Mouse (Mus musculus) embryo, embryonic 10 days (tissue): ENCODE results near the gene Pkmyt1.
A peak's percentile ranks its signal among the peaks of the same experiment; 100 is the strongest.

Experiments
- DNase-seq: peaks from one replicate; pipeline ENCODE4 v3.0.0-alpha.2; 2015; ENCODE audit warnings: low spot score

The Pkmyt1 gene

GRCm38 (mm10) chr17:23722376-23723125 is 3.6 kb upstream of the Pkmyt1 start, which contains the start of gene 1520401A03Rik:
TSS of gene 1520401A03Rik (minus strand) at chr17:23722783.
- no peak for DNase-seq

DNA sequence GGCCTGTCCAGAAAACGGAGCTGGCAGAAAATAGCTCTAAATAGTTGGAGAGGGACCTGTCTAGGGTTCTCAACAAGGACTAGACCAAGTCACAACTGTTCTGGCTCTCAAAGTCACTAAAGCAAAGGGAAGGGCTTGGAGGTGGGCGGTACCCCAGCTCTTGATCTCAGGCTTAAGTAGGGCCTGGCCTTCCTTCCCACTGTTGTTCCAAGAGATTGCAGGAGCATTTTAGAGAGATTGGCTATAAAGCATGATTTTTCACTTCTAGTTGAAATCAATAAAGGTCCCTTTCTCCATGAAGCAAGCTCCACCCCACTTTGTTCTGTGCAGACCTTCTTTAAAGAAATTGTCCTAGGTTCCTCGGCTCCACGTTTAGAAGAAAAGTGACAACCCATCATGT is 659 bp upstream of the Pkmyt1 start:
- no peak for DNase-seq

DNA sequence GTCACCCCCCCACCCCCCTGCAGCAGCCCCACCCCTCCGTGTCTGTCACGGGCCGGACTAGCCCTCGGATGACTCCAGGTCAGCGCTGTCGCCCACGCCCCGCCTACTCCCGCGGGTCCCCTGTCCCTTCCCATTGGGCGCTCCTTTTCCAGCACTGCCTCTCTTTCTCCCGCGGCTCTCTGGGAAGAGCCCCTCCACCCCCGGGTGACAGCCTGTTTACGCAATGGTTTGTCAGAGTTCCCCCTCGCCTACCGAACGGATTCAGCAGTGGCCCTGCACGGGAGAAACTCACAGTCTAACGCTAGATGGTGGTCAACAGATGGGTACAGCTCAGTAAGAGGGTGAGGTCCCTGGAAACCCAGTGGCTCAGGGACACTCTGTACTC is 614 bp downstream of the Pkmyt1 start:
- peak; percentile 89 for DNase-seq

GRCm38 (mm10) chr17:23730441-23730840 is 4.3 kb downstream of the Pkmyt1 start:
- no peak for DNase-seq

GRCm38 (mm10) chr17:23734341-23734740 is 8.2 kb downstream of the Pkmyt1 start:
- DNase-seq, result no peak

GRCm38 (mm10) chr17:23737493-23738445 is 11.6 kb downstream of the Pkmyt1 start:
- DNase-seq, result no peak

DNA sequence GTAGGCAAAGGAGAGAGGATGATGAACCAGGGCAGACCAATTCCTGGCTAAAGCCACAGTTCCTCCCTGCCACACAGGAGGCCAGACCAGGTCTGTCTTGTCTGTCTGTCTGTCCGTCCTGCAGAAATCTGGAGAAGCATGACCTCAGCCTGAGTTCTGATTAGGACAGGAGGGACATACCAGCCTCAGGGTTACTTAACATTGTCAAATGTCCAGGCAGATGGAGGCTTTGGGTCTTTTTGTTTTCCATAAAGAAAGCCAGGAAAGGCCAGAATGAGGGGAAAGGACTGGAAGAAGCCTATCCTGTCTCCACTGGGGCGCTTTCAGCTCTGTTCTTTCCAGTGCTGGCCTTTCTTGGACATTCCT is 12.7 kb downstream of the Pkmyt1 start:
- no peak for DNase-seq

- peak; percentile 51 for DNase-seq
Observed at GRCm38 (mm10) chr17:23739202-23740135, 13.3 kb downstream of the Pkmyt1 start.

DNA sequence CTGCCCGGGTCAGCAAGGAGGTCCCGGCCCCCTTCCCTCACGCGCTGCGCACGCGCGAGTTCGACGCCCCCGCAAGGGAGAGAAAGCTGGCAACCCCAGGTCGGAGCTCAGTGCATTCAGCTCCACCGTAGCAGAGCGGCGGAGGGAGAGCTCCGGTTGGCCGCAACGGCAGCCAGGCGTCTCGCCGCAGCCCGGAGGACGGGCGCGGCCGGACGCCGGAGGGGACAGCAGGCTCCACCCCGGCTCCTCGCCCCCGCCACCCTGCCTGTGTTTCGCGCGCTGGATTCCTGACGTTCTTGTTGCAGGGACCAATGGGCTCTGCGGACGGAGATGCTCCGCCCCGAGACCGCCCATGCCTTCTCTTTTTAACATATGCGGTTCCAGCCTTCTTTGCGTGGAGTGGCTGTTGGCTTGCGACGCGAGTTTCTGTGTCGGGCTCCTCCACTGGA is 14.0 kb downstream of the Pkmyt1 start:
- DNase-seq, result peak; percentile 94

DNA sequence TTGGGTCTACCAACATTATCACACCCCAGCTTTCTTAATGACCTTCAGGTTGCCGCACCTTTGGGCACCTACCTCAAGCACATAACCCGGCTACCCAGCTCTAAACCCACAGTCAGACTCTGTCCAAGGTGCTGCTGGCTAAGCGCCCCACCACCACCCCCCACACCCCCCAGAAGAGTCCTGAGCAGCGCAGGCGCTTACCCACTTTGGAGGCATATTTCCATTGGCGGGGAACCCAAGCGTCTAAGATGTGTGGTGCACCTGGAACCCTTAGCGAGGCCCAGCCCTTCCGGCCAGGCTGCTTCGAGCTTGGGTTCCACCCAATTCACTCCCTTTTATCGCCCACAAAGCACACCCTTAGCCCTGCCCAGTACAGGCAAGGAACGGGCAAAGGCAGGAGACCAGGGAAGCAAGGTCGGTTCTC is 14.5 kb downstream of the Pkmyt1 start, which contains the start of gene Paqr4:
Gene Paqr4 (minus strand): TSS at position 270 of the 424 bp plus-strand sequence.
- no peak for DNase-seq

GRCm38 (mm10) chr17:23741359-23742209 is 15.4 kb downstream of the Pkmyt1 start:
- no peak for DNase-seq

DNA sequence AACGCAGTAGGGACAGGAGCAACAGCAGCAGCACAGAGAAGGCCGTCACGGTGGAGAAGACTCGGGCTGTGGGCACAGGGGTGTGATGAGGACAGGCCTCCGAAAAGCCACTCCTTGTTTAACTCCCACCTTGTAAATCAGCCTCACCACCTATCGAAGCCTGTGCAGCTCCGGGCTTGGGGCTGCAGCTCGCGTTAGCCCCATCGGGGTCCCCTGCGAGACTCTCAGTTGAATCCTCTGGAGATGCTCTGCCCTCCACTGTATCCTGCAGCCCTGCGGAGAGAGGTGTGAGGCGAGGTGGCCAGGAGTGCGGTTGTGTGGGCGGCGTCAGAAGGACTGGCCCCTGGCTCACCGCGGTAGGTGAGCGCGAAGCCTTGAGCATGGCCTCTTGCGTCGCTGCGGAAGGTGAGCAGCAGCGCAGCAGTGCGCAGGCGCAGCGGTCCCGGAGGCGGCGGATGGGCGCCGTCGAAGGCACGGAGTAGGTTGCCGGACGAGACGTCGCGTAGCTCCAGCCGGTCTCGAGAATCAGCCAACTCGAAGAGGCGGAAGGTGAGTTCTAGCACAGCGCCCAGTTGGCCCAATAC is 16.2 kb downstream of the Pkmyt1 start:
- peak; percentile 57 for DNase-seq

DNA sequence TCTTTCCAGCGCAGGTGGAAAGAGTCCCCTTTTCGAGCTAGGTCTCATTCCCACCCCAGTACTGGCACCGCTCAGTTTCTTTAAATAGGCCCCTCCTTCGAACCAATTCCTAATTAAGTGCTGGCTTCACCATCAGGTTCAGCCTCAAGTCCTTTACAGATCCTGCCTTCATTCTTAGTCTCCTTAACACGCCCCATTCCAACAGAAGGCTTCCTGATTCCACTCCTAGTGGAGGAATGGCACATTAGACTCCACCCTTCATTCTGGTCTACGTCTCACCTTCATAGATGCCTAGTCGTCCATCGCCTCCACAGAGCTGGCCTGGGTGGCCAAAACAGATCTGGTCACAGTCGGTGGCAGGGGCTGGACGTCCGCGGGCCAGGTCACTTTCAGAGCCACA is 16.8 kb downstream of the Pkmyt1 start:
- DNase-seq, result peak; percentile 3

- DNase-seq, result peak; percentile 5
Observed at GRCm38 (mm10) chr17:23744076-23744475, 17.9 kb downstream of the Pkmyt1 start.

DNA sequence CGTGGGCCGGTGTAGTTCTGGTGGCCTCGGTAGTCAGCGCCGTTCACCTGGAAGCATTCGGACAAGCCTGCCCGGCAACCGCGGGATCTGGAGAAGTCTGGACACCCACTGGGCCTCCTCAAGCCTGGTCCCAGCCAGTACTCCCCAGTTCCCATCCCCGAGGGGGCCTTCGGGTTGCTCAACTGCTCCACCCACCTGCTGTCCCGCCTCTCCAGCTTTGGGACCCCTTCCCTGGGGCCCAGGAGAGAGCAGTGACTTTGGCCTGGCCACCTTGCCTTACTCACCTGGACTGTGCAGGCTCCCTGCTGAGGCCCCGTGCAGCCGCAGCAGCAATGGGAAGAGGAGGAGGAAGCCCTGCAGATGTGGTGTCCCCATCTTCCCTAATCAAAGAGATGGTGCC is 18.5 kb downstream of the Pkmyt1 start:
- peak; percentile 5 for DNase-seq

DNA sequence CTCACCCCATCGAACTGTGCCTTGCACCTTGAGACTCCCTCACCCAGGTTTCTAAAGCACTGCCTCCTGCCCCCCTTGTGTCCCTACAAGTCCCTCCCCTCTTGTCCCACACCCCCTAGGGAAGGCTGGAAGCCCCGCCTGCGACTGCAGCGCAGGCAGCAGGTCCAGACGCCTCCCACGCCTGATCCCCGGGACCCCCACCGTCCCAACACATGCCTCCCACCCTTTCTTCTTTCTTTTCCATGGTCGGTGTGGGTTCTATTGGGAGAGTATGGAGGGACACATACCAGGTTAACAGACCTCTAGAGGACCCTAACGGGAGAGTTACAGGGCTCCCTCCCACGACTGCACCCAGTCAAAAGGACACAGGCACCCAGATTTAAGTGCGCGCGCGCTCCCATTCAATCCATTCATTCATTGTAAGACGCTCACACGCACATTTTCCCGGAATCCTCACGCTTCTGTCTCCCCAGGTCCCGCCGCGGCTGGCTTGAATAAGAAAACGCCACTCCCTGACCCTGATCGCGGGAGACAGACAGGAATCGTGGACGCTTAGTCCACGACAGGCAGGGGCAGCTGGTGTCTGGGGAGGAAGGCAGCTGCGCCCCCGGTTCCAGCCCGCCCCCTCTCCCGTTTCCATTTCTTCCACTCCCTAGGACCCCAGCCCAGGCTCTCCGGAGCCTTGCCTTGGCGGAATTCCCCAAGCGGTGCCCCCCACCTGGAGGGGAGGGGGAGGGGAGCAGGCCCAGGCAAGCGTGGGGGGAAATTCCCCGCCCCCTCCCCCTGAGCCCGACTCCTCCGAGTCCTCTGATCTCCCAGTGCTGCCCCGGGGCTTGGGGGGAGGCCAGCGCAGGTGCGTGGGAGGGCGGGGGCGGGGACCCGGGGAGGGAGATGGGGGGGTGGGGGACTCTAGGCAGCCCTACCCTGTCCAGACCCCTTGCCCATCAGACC is 19.4 kb downstream of the Pkmyt1 start, which contains the start of gene Kremen2:
Gene Kremen2 (minus strand): TSS at position 533 of the 951 bp plus-strand sequence.
- peak; percentile 27 for DNase-seq

DNA sequence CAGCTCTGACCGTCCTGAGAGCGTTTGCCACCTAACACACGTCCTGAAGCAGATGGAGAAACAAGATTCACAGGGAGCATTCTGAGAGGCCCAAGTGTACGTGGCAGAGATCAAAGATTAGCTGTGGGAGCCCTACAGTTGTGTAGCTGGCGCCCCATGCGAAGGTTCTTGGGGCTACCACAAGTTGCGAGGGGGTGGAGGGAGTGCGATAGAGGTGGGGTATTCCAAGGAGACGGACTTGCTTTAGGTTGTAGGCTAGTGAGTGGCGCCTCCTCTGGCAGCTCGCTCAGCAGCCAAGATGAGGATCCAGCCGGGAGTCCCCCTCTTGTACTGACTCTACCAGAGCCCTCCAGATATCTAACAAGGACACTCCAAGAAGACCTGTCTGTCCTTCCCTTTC is 20.2 kb downstream of the Pkmyt1 start:
- peak; percentile 35 for DNase-seq

- peak; percentile 4 for DNase-seq
Observed at GRCm38 (mm10) chr17:23746767-23747166, 20.6 kb downstream of the Pkmyt1 start.

- DNase-seq, result no peak
Observed at GRCm38 (mm10) chr17:23747471-23747870, 21.3 kb downstream of the Pkmyt1 start.
